Mouse (Mus musculus) C2C12 (cell line): ENCODE results near the gene Hsp90b1.

Experiments used
- CTCF ChIP-seq: IDR thresholded peaks from one replicate; pipeline ENCODE4 v1.5.1; 2011; ENCODE audit not compliant: control insufficient read depth, insufficient read depth, insufficient read length
- MYOG ChIP-seq: IDR thresholded peaks from one replicate; pipeline ENCODE4 v1.6.1; 2011; ENCODE audit not compliant: control insufficient read depth, insufficient read length; ENCODE audit errors: extremely low read depth
- USF1 ChIP-seq: IDR thresholded peaks from one replicate; pipeline ENCODE4 v1.6.1; 2011; ENCODE audit warnings: low read depth, mild to moderate bottlenecking, control low read depth, moderate library complexity

- TF ChIP-seq CTCF (no peak), USF1 (no peak), MYOG (no peak)
Measured at GRCm38 (mm10) chr10:86728176-86728575, 22.9 kb upstream of the Hsp90b1 start.
